Mouse (Mus musculus): ENCODE results near the gene Sh3bgrl2.

DNA sequence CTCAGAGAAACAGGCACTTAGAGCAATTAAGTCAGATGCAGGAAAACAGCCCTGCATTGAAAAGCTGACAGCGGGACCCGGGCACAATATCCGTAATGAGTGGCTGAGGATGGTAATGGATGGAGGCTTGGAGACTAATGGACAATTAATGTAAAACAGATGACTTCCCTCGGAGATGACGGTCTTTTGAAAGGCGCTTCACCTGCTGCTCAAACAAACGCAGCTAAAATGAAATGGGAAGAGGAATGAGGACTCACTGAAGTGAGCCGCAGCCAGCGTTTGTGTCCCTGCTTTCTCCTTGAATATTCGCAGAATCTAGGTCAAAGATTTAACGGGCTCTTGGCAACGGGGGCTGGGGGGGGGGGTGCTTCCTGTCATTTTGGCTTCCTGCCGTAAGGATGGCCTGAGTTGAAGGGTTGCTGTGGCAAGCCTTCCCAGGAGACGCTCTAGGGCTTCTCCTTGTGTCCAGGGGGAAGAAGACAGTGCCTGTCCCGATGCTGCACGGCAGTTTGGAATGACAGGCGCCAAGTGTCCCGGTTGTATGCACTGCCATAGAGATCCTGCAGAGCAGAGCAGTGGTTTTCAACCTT lies 138.5 kb downstream of the Sh3bgrl2 start:
- TF ChIP-seq EP300 (IDR thresholded peaks at IDR 0.05; ENCODE audit: low read depth) (no peak), CTCF (IDR thresholded peaks at IDR 0.05; ENCODE audit: low read depth) (no peak)
